Mouse (Mus musculus) layer of hippocampus, postnatal 36 days (tissue): ENCODE data around the gene Lrrc4. TPM values are rescaled to one million over a fixed set of nuclear protein-coding genes. Genes with fewer than 3 reads are reported as not detected.
A peak's percentile ranks its signal among the peaks of the same experiment; 100 is the strongest.

Experiments used
- DNase-seq, 2 experiments: peaks; one replicate each; pipeline ENCODE4 v3.0.0; 2022
- total RNA-seq, 2 experiments: library from RNA; stranded (reverse); gene quantifications; 2 replicates each; pipeline ENCODE4 v1.2.3; 2021

Lrrc4 gene
- 10 to 100 TPM; 88.9 to 90.2 TPM for total RNA-seq

DNA sequence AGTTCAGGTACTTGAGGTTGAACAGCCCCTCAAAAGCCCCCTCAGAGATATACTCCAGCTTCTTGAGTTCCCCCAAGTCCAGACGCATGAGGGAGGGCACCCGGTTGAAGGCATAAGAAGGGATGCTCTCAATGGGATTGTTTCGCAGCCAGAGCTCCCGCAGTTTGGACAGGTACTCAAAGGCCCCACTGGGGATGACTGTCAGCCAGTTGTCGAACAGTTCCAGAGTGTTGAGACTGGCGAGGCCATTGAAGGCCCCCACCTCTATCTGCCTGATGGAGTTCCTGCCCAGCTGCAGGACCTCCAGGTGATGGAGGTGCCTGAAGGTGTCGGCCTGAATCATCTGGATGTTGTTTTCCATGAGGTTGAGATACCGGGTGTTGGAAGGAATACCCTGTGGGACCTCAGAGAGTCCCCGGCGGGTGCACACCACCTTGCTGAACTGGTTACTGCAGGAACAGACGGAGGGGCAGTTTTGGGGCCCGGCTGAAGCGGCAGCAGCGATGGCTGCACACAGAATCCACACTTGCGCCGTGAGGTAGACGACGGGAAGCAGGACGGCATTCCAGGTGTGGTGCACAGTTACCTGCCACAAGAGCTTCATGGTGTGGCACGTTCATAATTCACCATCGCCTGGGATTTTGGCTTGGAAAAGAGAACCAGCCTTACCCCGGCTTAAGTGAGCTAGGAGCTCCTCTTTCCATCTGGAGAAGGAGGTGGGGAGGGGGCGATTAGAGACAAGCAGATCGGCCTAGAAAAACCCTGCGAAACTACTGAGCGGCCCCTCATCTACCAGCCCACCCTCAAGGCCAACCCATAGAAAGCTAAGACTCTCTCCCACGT, at the start of gene Lrrc4:
Lrrc4 (minus strand) TSS at position 737 of the 843 bp plus-strand sequence.
- DNase-seq: peak in 1 of 2 experiments; percentile 32

DNA sequence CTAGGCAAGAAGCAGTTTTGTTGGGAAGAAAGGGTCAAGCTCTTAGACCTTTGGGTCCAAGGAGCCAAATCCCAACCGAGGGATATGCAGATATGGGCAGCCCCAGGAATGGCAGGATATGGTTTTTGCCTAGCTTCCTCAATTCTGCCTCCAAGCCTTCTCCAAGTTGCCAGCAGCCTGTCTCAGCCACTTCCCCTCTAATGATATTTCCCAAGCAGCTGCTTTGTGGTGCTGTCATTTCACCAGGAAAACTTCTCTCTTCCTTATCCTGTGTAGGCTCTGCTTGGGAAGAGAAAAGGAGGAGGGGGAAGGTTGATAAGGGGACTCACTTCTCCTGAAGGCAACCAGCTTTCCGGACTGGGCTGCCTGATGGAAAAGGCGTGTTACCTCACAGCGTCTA, 49.4 kb upstream of the Lrrc4 start:
- DNase-seq: no peak

GRCm38 (mm10) chr6:28879315-28879714, 47.8 kb upstream of the Lrrc4 start:
- DNase-seq: no peak

- peak in 1 of 2 experiments; percentile 31 for DNase-seq
These were observed 46.6 kb upstream of the Lrrc4 start for GRCm38 (mm10) chr6:28877945-28878666.

DNA sequence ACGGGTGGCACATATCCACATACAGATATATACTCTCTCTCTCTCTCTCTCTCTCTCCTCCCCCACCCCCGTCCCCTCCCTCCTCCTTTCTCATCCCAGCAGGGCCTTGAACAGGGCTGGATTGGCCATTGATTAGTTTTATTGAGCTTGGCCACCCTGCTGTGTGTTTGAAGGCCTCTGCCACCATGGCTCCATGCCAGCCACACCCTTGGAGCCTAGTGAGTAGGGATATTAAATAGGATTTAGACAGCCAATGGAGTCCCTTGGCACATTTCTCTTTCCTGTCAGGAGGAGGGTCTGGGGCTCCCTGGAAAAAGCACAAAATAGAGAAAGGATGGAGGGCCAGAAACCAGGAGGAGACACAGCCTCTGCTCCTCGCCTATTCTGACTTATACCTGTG, 44.9 kb upstream of the Lrrc4 start:
- no peak for DNase-seq

DNA sequence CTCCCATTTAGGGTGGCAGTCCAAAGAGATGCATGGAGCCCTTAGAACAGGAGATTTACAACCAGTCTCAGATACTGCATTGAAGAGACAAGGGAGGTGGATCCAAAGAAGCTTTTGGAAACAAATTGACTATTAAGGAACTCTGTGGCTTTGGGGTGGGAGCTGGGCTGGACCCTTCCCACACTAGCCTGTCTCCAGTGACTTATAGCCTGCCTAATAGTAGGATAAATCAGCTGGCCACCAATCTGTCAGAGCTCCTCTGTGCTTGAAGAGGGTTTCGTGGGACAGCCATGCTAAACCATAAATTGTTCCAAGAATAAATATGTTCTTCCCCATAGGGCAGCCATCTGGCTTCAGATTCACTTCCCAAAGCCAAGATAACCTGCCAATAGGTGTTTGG, 43.8 kb upstream of the Lrrc4 start:
- DNase-seq: no peak

DNA sequence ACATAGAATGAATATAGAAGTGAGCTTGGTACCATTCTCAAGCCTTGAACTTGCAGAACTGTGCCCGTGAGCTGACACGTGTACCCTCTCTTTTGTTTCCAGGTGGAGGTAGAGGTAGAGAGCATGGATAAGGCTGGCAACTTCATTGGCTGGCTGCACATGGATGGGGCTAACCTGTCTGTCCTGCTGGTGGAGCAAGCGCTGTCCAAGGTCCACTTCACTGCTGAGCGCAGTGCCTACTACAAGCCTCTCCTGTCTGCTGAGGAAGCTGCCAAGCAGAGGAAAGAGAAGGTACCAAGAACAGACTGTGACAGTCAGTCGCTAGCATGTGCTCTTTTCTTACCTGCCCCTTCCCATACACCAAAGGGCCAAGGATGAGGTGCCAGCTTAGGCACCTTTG, 43.2 kb upstream of the Lrrc4 start:
- no peak for DNase-seq

GRCm38 (mm10) chr6:28874053-28874452, 42.5 kb upstream of the Lrrc4 start:
- DNase-seq: no peak

- DNase-seq: no peak
These were observed 40.9 kb upstream of the Lrrc4 start for GRCm38 (mm10) chr6:28872421-28872795.

DNA sequence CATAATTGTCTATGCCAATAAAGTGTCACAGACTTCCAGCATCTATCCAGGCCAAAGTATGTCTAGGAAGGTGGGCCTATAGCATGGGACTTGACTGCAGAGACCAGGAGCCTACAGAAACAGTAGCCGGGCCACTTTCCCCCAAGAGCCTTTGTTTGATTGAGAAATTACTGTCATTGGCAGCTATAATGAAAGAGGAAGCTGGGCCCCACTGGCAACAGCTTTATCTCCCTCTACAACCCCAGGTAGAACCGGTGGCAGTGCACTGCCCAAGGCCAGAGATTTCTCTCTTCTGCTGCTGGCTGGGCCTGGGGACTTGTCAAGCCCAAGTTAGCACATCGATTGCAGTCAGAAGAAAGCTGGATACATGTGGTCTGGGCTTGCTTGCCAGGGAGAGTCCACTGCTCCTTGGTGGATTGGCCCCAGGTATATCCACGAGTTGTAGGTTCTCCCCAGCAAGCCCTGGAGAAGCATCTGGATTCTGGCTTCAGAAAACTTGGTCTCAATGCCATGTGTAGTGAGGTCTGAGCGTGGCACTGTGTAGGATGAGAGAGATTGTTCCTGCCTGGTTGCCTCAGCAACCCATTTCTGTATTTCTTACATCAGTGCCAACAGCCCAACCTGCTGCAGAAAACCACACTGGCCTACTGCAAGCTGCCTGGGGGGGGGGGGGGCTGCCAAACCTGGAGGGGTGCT, 40.3 kb upstream of the Lrrc4 start:
- DNase-seq: peak; percentile 38 to 40

- no peak for DNase-seq
These were observed 36.1 kb upstream of the Lrrc4 start for GRCm38 (mm10) chr6:28867516-28868251.

DNA sequence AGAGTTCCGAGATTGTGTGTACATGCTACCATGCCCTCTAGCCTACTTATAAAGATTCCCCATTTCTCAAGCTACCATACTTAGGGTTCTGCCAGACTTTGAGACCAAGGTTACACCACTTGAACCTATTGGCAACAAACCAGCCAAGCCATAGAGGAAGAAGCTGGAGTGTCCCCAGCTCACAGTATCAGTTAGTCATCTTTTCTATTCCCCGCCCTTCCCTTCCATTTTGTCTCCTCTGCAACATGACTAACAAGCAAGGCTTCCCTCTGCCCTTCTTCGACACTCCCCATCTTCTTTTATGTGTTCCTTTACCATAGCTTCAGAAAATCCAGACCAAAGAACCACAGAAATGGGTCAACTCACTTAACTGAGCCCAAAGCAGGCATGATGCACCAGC, 34.7 kb upstream of the Lrrc4 start:
- no peak for DNase-seq

DNA sequence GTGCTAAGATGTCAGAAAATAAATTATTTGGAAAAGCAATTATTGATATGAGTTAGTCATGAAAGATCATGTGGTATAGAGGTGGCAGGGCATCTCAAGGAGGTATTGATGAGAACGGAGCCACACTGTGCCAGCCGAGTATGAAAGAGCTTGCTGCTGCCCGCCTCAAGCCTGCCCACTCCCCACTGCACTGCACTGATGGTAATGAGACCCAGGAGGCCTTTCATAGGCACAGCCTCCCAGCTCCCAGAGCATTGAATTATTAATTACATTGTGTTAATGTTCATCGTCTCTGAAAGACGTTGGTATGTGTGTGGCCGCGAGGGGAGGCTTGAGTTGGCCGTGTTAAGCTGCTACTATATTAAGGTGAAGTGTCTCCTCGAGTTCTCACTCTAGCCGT, 33.6 kb upstream of the Lrrc4 start:
- no peak for DNase-seq

- DNase-seq: peak; percentile 35 to 50
These were observed 33.1 kb upstream of the Lrrc4 start for GRCm38 (mm10) chr6:28864684-28865083.

GRCm38 (mm10) chr6:28862304-28862703, 30.8 kb upstream of the Lrrc4 start:
- DNase-seq: peak in 1 of 2 experiments; percentile 41

- no peak for DNase-seq
These were observed 29.4 kb upstream of the Lrrc4 start for GRCm38 (mm10) chr6:28860922-28861321.

GRCm38 (mm10) chr6:28860450-28860849, 28.9 kb upstream of the Lrrc4 start:
- no peak for DNase-seq

- DNase-seq: no peak
These were observed 27.5 kb upstream of the Lrrc4 start for GRCm38 (mm10) chr6:28859094-28859493.

- DNase-seq: no peak
These were observed 25.9 kb upstream of the Lrrc4 start for GRCm38 (mm10) chr6:28857198-28858180.

- DNase-seq: no peak
These were observed 25.2 kb upstream of the Lrrc4 start for GRCm38 (mm10) chr6:28856789-28857188.

DNA sequence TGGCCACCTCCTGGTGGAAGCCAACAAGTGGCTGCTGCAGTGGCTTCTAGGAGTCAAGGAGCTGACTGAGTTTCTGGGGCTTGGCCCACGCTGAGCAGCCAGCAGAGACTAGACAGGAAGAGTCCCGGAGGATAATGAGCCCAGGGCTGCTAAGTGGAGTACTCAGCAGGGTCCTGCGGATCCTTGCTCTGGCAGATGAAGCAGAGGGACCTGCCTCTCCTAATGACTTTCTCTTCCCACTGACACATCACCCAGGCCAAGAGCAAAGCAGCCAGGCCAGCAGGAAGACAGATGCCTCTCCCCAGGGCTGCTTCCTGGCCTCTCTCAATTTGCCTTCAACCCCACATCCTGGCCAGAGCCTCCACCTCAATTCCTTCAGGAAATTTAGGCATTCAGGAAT, 23.9 kb upstream of the Lrrc4 start:
- no peak for DNase-seq
